Mouse (Mus musculus): ENCODE data around the gene Ccser2. TPM values are rescaled to one million over a fixed set of nuclear protein-coding genes. Genes with fewer than 3 reads are reported as not detected.

The Ccser2 gene
- total and polyA plus RNA-seq, 3 experiments: 8.8 to 9.6 (median 9.3) TPM

DNA sequence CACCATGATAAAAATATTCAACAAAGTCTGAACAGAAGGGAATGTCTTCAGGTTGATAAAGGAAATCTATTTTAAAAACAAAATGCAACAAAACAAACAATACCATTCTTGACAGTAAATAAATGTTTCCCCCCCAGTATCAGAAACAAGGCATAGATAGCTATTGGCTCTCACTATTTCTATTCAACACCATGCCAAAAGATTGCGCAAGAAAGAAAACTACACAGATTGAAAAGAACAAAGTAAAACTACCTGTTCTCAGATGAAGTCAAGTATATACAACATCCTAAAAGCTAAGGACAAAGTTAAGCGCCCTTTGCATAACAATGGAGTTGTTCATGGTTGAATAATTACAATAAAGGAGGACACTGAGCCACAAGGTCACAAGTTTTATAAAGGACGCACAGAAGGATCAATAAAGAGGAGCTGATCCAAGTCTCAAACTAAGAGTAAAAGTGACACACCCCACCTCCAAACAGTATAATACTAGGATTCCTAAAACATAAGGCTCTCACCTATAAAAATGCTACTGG is 54.0 kb downstream of the Ccser2 start:
- Histone ChIP-seq H3K27ac (ENCODE audit: insufficient read depth, low read depth) (no peak overlapping the region), H3K4me2 (ENCODE audit: insufficient read depth, low read depth, poor library complexity, severe bottlenecking) (no peak overlapping the region), H3K36me3 (replicated peaks in 1 of 2; ENCODE audit: control insufficient read depth in 1 of 2, insufficient read depth in 1 of 2, low read length in 1 of 2) (peaks cover 22 to 43% of the 10 kb centered on the region in 2 experiments), H3K4me1 (ENCODE audit: control insufficient read depth in 1 of 2, insufficient read depth in 2 of 2) (no peaks in the 10 kb centered on the region), H3K9ac (ENCODE audit: insufficient read depth, low read depth) (no peak overlapping the region), H3K4me3 (replicated peaks in 1 of 3; ENCODE audit: low read depth in 2 of 3, low read length in 2 of 3, poor library complexity in 1 of 3) (no peak overlapping the region), H3K79me2 (replicated peaks; ENCODE audit: control insufficient read depth, extremely low read depth, insufficient read depth, poor library complexity, severe bottlenecking) (0 out of 2 replicates have a peak, but pooled peaks cover 2% of the 10 kb centered on the region), H3K9me3 (replicated peaks; ENCODE audit: low read length) (no peaks in the 10 kb centered on the region), H3K27me3 (replicated peaks) (no peaks in the 10 kb centered on the region)
- no peak for DNase-seq (ENCODE audit: extremely low read depth)
- no peak for TF ChIP-seq BHLHE40 (IDR thresholded peaks at IDR 0.05; ENCODE audit: low read depth, low read length)
- TF ChIP-seq ETS1 (conservative IDR thresholded peaks at IDR 0.05; ENCODE audit: low read depth, low read length): no peak
- TF ChIP-seq HCFC1 (IDR thresholded peaks at IDR 0.05; ENCODE audit: low read depth, low read length): no peak
- no peak for TF ChIP-seq JUN (IDR thresholded peaks at IDR 0.05; ENCODE audit: insufficient read depth, low read depth, low read length)
- no peak for TF ChIP-seq NRF1 (IDR thresholded peaks at IDR 0.05; ENCODE audit: low read depth, low read length)
- TF ChIP-seq USF1 (IDR thresholded peaks at IDR 0.05; ENCODE audit: low read depth, low read length): no peak
- TF ChIP-seq USF2 (conservative IDR thresholded peaks at IDR 0.05; ENCODE audit: low read depth, low read length): no peak
- TF ChIP-seq UBTF (IDR thresholded peaks at IDR 0.05; ENCODE audit: low read depth, low read length): no peak
- no peak for TF ChIP-seq CHD1 (IDR thresholded peaks at IDR 0.05; ENCODE audit: low read depth, low read length)
- TF ChIP-seq IRF4 (IDR thresholded peaks at IDR 0.05; ENCODE audit: low read depth, low read length): no peak
- TF ChIP-seq CHD2 (IDR thresholded peaks at IDR 0.05; ENCODE audit: low read length): no peak
- in situ Hi-C loops (cut with MboI; ENCODE audit: low pct_ligation_motif_present, low pct_unique_long_range_greater_than_20kb, low sequenced_read_pairs): no loop called here
- dilution Hi-C loops (cut with MboI; ENCODE audit: extremely low pct_ligation_motif_present, extremely low pct_unique_long_range_greater_than_20kb, low sequenced_read_pairs): no loop called here

DNA sequence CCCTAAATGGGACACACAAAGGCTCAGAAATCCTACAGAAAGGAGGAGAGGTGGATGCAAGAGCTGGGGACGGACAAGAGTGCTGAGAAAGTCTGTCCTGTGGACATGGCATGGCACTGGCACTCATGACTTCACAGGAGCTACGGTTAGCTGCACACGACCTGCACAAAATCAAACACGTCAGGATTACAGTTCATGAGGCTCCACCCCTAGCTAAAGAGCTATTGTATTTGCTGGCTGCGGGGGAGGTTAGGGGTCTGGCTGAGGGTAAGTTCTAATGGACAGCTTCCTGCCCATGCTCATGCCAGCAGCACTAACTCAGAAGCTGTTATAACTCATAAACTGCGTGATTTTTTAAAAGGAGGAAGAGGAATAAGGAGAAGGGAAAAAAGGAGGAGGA is 56.8 kb downstream of the Ccser2 start:
- Histone ChIP-seq H3K4me2 (ENCODE audit: insufficient read depth, low read depth, poor library complexity, severe bottlenecking) (no peak overlapping the region), H3K79me2 (replicated peaks; ENCODE audit: control insufficient read depth, extremely low read depth, insufficient read depth, poor library complexity, severe bottlenecking) (0 out of 2 replicates have a peak, but pooled peaks cover 2% of the 10 kb centered on the region), H3K4me1 (ENCODE audit: control insufficient read depth in 1 of 2, insufficient read depth in 2 of 2) (no peaks in the 10 kb centered on the region), H3K36me3 (replicated peaks in 1 of 2; ENCODE audit: control insufficient read depth in 1 of 2, insufficient read depth in 1 of 2, low read length in 1 of 2) (peaks cover 16 to 41% of the 10 kb centered on the region in 2 experiments), H3K9ac (ENCODE audit: insufficient read depth, low read depth) (no peak overlapping the region), H3K27ac (ENCODE audit: insufficient read depth, low read depth) (no peak overlapping the region), H3K9me3 (replicated peaks; ENCODE audit: low read length) (no peaks in the 10 kb centered on the region), H3K4me3 (replicated peaks in 1 of 3; ENCODE audit: low read depth in 2 of 3, low read length in 2 of 3, poor library complexity in 1 of 3) (no peak overlapping the region), H3K27me3 (replicated peaks) (no peaks in the 10 kb centered on the region)
- in situ Hi-C loops (cut with MboI; ENCODE audit: low pct_ligation_motif_present, low pct_unique_long_range_greater_than_20kb, low sequenced_read_pairs) (no loop called here), dilution Hi-C loops (cut with MboI; ENCODE audit: extremely low pct_ligation_motif_present, extremely low pct_unique_long_range_greater_than_20kb, low sequenced_read_pairs) (no loop called here)
- no peak for TF ChIP-seq NELFE (IDR thresholded peaks at IDR 0.05; ENCODE audit: low read depth, low read length)
- no peak for TF ChIP-seq MXI1 (IDR thresholded peaks at IDR 0.05; ENCODE audit: low read depth, low read length)
- TF ChIP-seq SIN3A (IDR thresholded peaks at IDR 0.05; ENCODE audit: low read length): no peak
- no peak for TF ChIP-seq UBTF (IDR thresholded peaks at IDR 0.05; ENCODE audit: low read depth, low read length)
- no peak for TF ChIP-seq TBP (conservative IDR thresholded peaks at IDR 0.05; ENCODE audit: low read depth, low read length)
- TF ChIP-seq SMC3 (IDR thresholded peaks at IDR 0.05; ENCODE audit: low read depth, low read length): no peak
- no peak for TF ChIP-seq PAX5 (IDR thresholded peaks at IDR 0.05; ENCODE audit: low read length)
- no peak for TF ChIP-seq E2F4 (IDR thresholded peaks at IDR 0.05; ENCODE audit: insufficient replicate concordance, low read depth, low read length)
- TF ChIP-seq GABPA (IDR thresholded peaks at IDR 0.05; ENCODE audit: insufficient replicate concordance, low read depth, low read length): no peak
- TF ChIP-seq IRF4 (IDR thresholded peaks at IDR 0.05; ENCODE audit: low read depth, low read length): no peak
- no peak for DNase-seq (ENCODE audit: extremely low read depth)
